Mouse (Mus musculus) adrenal gland, postnatal 4 days (tissue): ENCODE data around the gene Sec14l2. TPM values are rescaled to one million over a fixed set of nuclear protein-coding genes. Genes with fewer than 3 reads are reported as not detected.
"Not testable (repeated sequence)": the region's sequence is repeated elsewhere in the genome, so short reads cannot be mapped to it uniquely, and the experiment has no call there.

Source experiments
- DNase-seq, 2 experiments: peaks; one replicate each; pipeline ENCODE4 v3.0.0; 2021 to 2022; ENCODE audit warnings: low spot score in 2 of 2, mixed read lengths in 2 of 2
- total RNA-seq, 2 experiments: library from RNA; stranded (reverse); gene quantifications; 2 replicates each; pipeline ENCODE4 v1.2.3; 2021

Sec14l2 gene
- total RNA-seq, 2 experiments from 2014 or later, result 4.4 to 15.0 TPM

DNA sequence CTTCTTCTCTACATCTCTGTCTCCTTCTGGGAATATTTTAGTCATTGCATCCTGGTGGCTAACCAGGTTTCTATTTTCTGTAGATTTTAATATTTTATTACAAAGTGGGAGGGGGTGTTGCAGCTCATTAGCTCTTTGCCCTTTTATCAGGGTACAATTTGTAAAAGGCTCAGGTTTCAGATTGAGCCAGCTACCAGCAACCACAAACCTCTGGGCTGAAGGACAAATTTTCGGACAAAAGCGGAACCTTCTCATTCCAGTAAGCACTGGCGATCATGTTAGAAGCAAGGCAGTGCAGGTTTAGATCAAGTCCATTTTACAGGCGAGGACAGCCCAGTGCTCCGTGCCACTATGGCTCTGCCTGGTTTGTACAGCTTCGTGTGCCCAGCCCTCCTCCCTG lies 11.2 kb upstream of the Sec14l2 start:
- DNase-seq, result no peak

DNA sequence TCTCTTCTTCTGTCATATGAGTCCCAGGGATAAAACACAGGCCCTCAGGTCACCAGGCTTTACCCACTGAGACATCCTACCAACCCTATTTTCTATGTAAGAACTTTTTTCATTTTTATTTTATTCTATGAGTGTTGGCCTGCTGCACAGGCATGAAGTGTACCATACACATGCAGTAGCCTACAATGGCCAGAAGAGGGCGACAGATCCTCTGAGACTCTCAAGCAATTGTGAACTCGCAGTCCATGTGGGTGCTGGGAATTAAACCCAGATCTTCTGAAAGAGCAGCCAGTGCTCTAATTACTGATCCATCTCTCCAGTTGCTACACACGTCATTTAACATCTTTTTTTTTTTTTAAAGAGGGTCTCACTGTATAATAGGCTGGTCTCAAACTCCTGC lies 10.2 kb upstream of the Sec14l2 start:
- no peak for DNase-seq

DNA sequence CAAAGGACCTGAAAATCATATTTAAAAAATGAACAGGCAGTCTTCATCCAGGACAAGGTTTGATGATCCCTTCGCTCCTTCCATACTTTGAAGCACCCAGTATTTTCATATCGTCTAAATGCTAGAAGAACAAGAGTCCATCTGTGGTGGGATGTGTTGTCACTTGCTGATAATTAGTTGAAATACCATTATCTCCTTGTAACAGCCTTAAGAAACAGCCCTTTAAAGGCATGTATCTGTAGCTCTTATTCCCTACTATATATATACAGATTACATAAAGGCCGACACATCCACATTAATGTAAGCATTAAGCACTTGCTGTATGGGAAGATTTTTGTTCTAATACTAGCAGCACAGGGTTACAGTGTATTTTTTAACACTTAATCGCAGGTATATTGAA lies 5.2 kb upstream of the Sec14l2 start:
- DNase-seq, result not testable (repeated sequence)

DNA sequence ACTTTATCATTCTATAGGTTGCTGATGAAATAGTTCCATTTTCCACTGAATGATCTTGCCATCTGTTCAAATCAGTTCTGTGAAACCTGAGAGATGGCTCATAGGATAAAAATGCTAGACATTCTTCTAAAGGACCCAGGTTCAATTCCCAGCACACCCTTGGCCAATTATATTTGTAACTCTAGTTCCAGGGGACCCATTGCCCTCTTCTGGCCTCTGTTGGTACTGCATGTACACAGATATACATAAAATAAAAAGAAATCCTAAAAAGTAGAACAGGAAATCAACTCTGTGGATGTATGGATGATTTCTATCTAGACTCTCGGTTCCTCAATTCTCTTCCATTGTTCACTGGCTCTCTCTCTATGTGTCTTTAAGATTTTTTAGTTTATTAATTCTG lies 3.8 kb upstream of the Sec14l2 start:
- no peak for DNase-seq

GRCm38 (mm10) chr11:4123922-4124321 lies 707 bp upstream of the Sec14l2 start:
- DNase-seq, result no peak

- DNase-seq, result no peak
Observed at GRCm38 (mm10) chr11:4122226-4122625, 989 bp downstream of the Sec14l2 start.

DNA sequence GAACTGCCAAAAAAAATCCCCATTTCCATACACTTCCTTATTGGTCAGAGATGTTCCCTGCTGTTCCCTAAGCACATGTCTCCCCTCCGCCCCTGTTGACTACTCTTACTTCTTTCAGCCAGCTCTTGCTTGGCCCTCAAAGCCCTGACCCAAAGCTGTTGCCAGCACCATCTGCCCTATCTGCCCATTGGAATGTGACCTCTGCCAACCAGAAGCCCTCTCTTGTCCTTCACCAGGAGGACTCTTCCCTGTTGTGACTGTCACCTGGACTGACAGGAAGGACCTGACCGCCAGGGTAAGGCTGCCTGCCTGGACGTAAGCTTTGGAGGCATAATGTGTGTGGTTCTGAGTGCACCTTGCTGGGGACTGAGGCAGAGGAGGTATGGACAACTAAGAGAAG lies 1.5 kb downstream of the Sec14l2 start:
- no peak for DNase-seq

DNA sequence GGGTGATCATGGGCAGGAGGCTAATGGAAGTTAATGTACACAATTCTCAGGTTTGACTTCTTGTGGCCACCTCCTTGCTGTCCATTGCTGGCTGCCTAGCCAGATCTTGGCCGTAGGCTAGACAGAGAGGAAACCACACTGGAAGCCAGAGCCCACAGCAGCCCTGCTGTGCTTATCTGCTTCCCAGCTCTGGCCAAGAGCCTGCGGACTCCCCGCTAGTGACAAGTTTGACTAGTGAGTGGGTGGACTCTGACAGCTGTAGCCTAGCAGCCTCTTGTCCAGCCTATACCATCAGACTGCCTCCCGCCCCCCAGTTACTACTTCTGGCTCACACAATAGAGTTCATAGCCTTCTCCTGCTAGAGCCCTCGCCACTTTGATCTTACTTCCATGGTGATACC lies 3.6 kb downstream of the Sec14l2 start:
- DNase-seq, result no peak

GRCm38 (mm10) chr11:4118081-4118921 lies 4.9 kb downstream of the Sec14l2 start:
- DNase-seq, result no peak

GRCm38 (mm10) chr11:4117372-4118071 lies 5.7 kb downstream of the Sec14l2 start:
- DNase-seq, result no peak

- no peak for DNase-seq
Observed at GRCm38 (mm10) chr11:4116458-4117141, 6.6 kb downstream of the Sec14l2 start.

DNA sequence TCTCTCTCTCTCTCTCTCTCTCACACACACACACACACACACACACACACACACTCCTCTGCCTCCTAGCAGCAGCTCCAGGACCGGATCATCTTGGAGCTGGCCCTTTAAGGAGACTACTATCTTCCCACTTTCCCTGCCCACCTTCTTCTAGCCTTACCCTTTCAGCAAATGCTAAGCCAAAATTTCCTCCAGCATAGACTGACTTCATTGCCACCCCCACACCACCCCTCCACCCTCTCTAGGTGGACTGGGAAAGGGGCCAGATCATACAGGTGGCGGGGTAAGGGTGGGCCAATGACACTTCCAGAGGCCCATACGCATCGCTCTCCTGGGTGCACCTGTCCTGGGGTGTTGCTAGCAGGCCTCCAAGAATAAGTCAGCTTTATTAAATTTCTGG lies 7.8 kb downstream of the Sec14l2 start:
- no peak for DNase-seq

DNA sequence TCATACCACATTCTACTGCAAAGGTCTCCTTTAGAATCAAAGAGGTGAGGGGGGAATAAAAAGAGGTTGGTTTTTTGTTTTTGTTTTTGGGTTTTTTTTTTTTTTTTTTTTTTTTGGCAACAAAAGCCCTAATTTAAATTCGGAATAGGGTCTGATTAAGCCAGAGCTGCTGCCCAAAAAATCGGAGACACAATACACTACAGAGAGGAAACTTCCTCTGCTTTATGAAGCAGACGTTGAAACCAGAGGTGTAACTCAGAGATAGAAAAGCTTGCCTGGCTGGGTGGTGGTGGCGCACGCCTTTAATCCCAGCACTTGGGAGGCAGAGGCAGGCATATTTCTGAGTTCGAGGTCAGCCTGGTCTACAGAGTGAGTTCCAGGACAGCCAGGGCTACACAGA lies 8.7 kb downstream of the Sec14l2 start:
- DNase-seq, result not testable (repeated sequence)

GRCm38 (mm10) chr11:4113970-4114369 lies 9.2 kb downstream of the Sec14l2 start:
- DNase-seq, result no peak

DNA sequence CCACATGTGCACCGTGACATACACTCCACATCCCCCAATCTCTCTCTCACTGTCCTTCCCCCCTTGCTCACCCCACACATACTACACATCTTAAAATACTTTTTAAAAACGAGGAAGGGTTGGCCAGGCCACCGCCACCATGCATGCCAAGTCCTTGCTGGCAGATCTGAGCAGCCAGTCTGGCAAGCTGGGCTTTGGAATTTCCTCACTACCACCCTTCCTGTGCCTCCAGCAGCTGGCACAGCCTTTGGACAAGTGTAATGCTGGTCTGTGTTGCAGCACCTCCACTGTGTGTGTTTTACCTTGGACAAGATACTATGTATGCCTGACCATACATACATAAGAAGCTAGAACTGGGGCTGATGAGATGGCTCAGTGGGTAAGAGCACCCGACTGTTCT lies 9.7 kb downstream of the Sec14l2 start:
- no peak for DNase-seq

DNA sequence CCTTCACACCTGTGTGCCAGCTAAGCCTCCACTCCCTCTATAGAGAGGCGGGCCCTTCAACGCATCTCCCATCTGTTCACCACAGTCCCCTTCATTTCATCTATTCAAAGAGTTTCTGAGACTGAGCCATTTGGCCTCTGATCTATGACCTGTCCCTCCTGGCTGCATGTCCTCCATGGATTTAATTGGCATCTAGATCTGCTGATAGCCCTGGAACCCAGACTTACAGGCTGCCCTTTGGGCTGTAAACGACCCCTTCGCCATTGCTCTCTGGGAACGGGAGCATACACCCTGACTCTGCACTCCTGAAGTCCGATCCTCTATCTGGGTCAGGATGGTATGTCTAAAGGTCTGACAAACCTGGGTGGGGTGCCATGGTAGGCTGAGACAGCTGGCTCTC lies 10.4 kb downstream of the Sec14l2 start:
- no peak for DNase-seq

DNA sequence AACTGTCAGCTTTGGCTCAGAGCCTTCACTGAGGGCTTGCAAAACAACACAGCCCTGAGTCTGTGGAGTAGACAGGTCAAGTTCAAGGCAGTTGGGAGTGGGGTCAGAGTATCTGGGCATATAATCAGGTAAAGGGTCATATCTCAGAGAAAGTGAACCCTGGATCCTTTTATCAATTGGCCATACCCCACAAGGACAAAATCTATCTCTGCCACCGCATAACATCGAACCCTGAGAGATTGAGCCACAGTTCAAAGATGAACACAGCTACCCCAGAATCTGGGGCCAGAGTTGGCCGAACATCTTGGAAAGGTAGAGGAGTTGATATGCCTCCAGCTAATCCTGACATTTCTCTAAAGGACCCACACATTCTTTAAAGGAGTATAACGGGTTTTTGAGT lies 11.2 kb downstream of the Sec14l2 start:
- no peak for DNase-seq

- DNase-seq, result no peak
Observed at GRCm38 (mm10) chr11:4108691-4109090, 14.5 kb downstream of the Sec14l2 start.

DNA sequence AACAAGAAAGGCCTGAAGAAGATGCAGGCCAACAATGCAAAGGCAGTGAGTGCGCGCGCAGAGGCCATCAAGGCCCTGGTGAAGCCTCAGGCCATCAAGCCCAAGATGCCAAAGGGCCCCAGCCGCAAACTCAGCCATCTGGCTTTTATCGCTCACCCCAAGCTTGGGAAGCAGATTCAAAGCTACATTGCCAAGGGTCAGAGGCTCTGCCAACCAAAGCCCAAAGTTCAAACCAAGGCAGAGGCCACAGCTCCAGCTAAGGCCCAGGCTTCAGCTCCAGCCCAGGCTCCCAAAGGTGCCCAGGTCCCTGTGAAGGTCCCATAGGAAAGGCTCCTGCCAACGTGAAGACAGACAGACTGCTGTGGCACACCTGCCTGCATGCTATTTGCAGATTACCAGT lies 15.3 kb downstream of the Sec14l2 start:
- DNase-seq, result not testable (repeated sequence)

GRCm38 (mm10) chr11:4105444-4105843 lies 17.8 kb downstream of the Sec14l2 start:
- no peak for DNase-seq

- DNase-seq, result no peak
Observed at GRCm38 (mm10) chr11:4104989-4105388, 18.2 kb downstream of the Sec14l2 start.

DNA sequence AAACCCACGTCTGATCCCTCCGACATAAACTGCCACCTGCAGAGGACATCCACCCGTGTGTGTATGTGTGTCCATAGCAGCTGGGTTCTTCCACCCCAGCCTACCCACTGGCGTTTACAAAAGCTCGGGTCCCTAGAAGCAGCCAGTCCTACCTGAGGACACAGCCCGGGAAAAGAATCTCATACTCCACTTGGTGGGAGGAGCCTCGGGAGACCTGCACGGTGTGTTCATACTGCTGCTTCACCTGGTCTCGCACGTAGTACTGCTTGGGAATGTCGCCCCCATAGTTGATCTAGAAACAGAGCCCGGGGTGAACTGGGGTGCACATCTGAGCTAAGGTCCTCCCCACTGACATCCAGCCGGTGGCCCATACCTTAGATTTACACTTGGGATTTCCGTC lies 19.7 kb downstream of the Sec14l2 start:
- DNase-seq, result no peak
